Mouse (Mus musculus) MEL (cell line): ENCODE results near the gene Gpn2. TPM values are rescaled to one million over a fixed set of nuclear protein-coding genes. Genes with fewer than 3 reads are reported as not detected.

Source experiments
- DNase-seq: peaks from one replicate; pipeline ENCODE4 v3.0.0; 2011; ENCODE audit warnings: low read depth, low spot score
- H3K27ac ChIP-seq: 2 replicates; pipeline ENCODE4 v1.5.1; 2012; ENCODE audit warnings: low read depth, mild to moderate bottlenecking, control low read depth, low read length, moderate library complexity; ENCODE audit not compliant: control insufficient read depth
- H3K27me3 ChIP-seq, 2 experiments: fragments of 150-350 bp in 1 of 2; sonication (generic) in 1 of 2; 2 replicates each; pipeline ENCODE4 v1.6.1; 2012; ENCODE audit warnings: low read length in 2 of 2, mild to moderate bottlenecking in 2 of 2, improper control_type of control experiment in 1 of 2, moderate library complexity in 1 of 2; ENCODE audit not compliant: insufficient read depth in 2 of 2, control insufficient read depth in 1 of 2
- H3K36me3 ChIP-seq, 2 experiments: 2 replicates each; pipeline ENCODE4 v1.6.1; 2012 to 2014; ENCODE audit warnings: low read length in 2 of 2, improper control_type of control experiment in 1 of 2, inconsistent platforms in 1 of 2, mild to moderate bottlenecking in 1 of 2; ENCODE audit not compliant: insufficient read depth in 2 of 2, control insufficient read depth in 1 of 2
- H3K4me1 ChIP-seq, 2 experiments: fragments of 150-350 bp in 1 of 2; sonication (generic) in 1 of 2; 2 replicates each; pipeline ENCODE4 v1.6.1; 2012; ENCODE audit warnings: low read length in 2 of 2, improper control_type of control experiment in 1 of 2, mild to moderate bottlenecking in 1 of 2; ENCODE audit not compliant: insufficient read depth in 2 of 2, control insufficient read depth in 1 of 2
- H3K4me3 ChIP-seq, 2 experiments: fragments of 150-350 bp in 1 of 2; sonication (generic) in 1 of 2; 2 replicates each; pipeline ENCODE4 v1.5.1; 2012; ENCODE audit warnings: low read depth in 2 of 2, low read length in 2 of 2, mild to moderate bottlenecking in 2 of 2, moderate library complexity in 2 of 2, control low read depth in 1 of 2, improper control_type of control experiment in 1 of 2; ENCODE audit not compliant: control insufficient read depth in 1 of 2, insufficient read depth in 1 of 2
- H3K79me2 ChIP-seq: 2 replicates; pipeline ENCODE4 v1.6.1; 2012; ENCODE audit warnings: mild to moderate bottlenecking, low read length, moderate library complexity; ENCODE audit not compliant: control insufficient read depth, poor library complexity, insufficient read depth
- H3K9ac ChIP-seq: 2 replicates; pipeline ENCODE4 v1.6.1; 2012; ENCODE audit warnings: low read depth, mild to moderate bottlenecking, control low read depth, low read length, moderate library complexity; ENCODE audit not compliant: control insufficient read depth, poor library complexity, severe bottlenecking
- H3K9me3 ChIP-seq: fragments of 150-350 bp; sonication (generic); replicated peaks from 2 replicates; pipeline ENCODE4 v1.6.1; 2012; ENCODE audit warnings: mild to moderate bottlenecking, low read length, improper control_type of control experiment, moderate library complexity; ENCODE audit not compliant: insufficient read depth
- CHD2 ChIP-seq: IDR thresholded peaks from 2 replicates; pipeline ENCODE4 v1.6.1; 2011; ENCODE audit warnings: low read length, improper control_type of control experiment
- CTCF ChIP-seq, 3 experiments: IDR thresholded peaks in 2 of 3; conservative IDR thresholded peaks in 1 of 3; 2 replicates each; pipeline ENCODE4 v1.5.1; 2011 to 2012; ENCODE audit warnings: low read length in 3 of 3, low read depth in 2 of 3, mild to moderate bottlenecking in 2 of 3, improper control_type of control experiment in 1 of 3, inconsistent platforms in 1 of 3, mixed read lengths in 1 of 3, moderate library complexity in 1 of 3; ENCODE audit not compliant: control insufficient read depth in 1 of 3, insufficient read depth in 1 of 3, poor library complexity in 1 of 3, severe bottlenecking in 1 of 3
- EP300 ChIP-seq, 2 experiments: IDR thresholded peaks; 2 replicates each; pipeline ENCODE4 v1.6.1; 2011; ENCODE audit warnings: improper control_type of control experiment in 2 of 2, low read length in 2 of 2, low read depth in 1 of 2, mild to moderate bottlenecking in 1 of 2
- ETS1 ChIP-seq: IDR thresholded peaks from 2 replicates; pipeline ENCODE4 v1.6.1; 2012; ENCODE audit warnings: low read depth, mild to moderate bottlenecking, inconsistent platforms, low read length, improper control_type of control experiment, moderate library complexity
- GABPA ChIP-seq: IDR thresholded peaks from 2 replicates; pipeline ENCODE4 v1.6.1; 2012; ENCODE audit warnings: low read depth, mild to moderate bottlenecking, inconsistent platforms, low read length, improper control_type of control experiment, moderate library complexity
- GATA1 ChIP-seq: IDR thresholded peaks from 2 replicates; pipeline ENCODE4 v1.6.1; 2011; ENCODE audit warnings: low read depth, low read length, improper control_type of control experiment
- JUND ChIP-seq: IDR thresholded peaks from 2 replicates; pipeline ENCODE4 v1.6.1; 2011; ENCODE audit warnings: low read depth, mild to moderate bottlenecking, improper control_type of control experiment, low read length
- MAX ChIP-seq: IDR thresholded peaks from 2 replicates; pipeline ENCODE4 v1.6.1; 2011; ENCODE audit warnings: low read length, improper control_type of control experiment
- MAZ ChIP-seq: IDR thresholded peaks from 2 replicates; pipeline ENCODE4 v1.6.1; 2012; ENCODE audit warnings: low read depth, mild to moderate bottlenecking, inconsistent platforms, low read length, improper control_type of control experiment
- MXI1 ChIP-seq: IDR thresholded peaks from 2 replicates; pipeline ENCODE4 v1.6.1; 2011; ENCODE audit warnings: mild to moderate bottlenecking, low read depth, low read length, improper control_type of control experiment
- NELFE ChIP-seq: IDR thresholded peaks from 2 replicates; pipeline ENCODE4 v1.6.1; 2011; ENCODE audit warnings: low read depth, low read length, improper control_type of control experiment
- POLR2A ChIP-seq, 2 experiments: IDR thresholded peaks; 2 replicates each; pipeline ENCODE4 v1.6.1; 2011 to 2012; ENCODE audit warnings: low read length in 2 of 2, mild to moderate bottlenecking in 2 of 2, control low read depth in 1 of 2, improper control_type of control experiment in 1 of 2, low read depth in 1 of 2, moderate library complexity in 1 of 2; ENCODE audit not compliant: control insufficient read depth in 1 of 2, insufficient read depth in 1 of 2, poor library complexity in 1 of 2
- TBP ChIP-seq: IDR thresholded peaks from 2 replicates; pipeline ENCODE4 v1.8.0; 2011; ENCODE audit warnings: low read depth, low read length, improper control_type of control experiment
- UBTF ChIP-seq: IDR thresholded peaks from 2 replicates; pipeline ENCODE4 v1.6.1; 2012; ENCODE audit warnings: low read depth, mild to moderate bottlenecking, inconsistent platforms, low read length, improper control_type of control experiment, moderate library complexity, borderline replicate concordance; ENCODE audit not compliant: insufficient read depth
- USF2 ChIP-seq, 2 experiments: IDR thresholded peaks; 2 replicates each; pipeline ENCODE4 v1.6.1; 2011 to 2012; ENCODE audit warnings: improper control_type of control experiment in 2 of 2, low read length in 2 of 2, borderline replicate concordance in 1 of 2, inconsistent platforms in 1 of 2, low read depth in 1 of 2, mild to moderate bottlenecking in 1 of 2; ENCODE audit not compliant: insufficient read depth in 1 of 2
- polyA plus RNA-seq, 2 experiments: library from polyadenylated mRNA; stranded (reverse) in 1 of 2; unstranded in 1 of 2; fragments of >175 nt in 1 of 2; fragments of >200 nt in 1 of 2; gene quantifications; 2 replicates each; pipeline versions ENCODE4 v1.2.1 to v1.2.4; 2012; ENCODE audit warnings: low replicate concordance in 2 of 2, low read depth in 1 of 2; ENCODE audit not compliant: insufficient read length in 2 of 2, insufficient read depth in 1 of 2, missing spikeins in 1 of 2
- total RNA-seq: library from RNA; depleted of rRNA; stranded (reverse); fragments of 300-350 nt; gene quantifications from 2 replicates; pipeline ENCODE4 v1.2.3, GENCODE M21; 2012

Gpn2 gene
- total and polyA plus RNA-seq, 3 experiments, result 28.6 to 43.3 TPM; not detected in 1

DNA sequence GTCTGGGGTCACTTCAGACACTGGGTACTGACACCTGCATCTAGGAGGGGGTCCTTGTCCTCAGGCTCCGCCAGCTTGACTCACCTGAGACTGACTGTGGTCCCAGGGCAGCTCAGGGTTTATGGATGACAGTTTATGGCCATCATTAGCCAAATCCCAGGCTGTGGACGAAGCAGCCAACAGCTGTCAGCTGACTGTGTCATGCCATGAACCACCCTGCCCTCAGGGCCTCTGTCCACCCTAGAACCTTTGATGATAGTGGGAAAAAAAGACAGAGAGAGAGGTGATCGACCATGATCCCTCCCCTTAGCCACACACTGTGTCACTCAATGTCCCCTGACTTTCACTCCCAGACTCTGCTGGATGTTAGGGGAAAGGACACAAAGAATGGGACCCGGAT, 22.5 kb upstream of the Gpn2 start:
- H3K36me3 ChIP-seq, result peaks cover 0 to 5% of the 10 kb centered on the region in 2 experiments; a peak in 2 of 4 replicates

DNA sequence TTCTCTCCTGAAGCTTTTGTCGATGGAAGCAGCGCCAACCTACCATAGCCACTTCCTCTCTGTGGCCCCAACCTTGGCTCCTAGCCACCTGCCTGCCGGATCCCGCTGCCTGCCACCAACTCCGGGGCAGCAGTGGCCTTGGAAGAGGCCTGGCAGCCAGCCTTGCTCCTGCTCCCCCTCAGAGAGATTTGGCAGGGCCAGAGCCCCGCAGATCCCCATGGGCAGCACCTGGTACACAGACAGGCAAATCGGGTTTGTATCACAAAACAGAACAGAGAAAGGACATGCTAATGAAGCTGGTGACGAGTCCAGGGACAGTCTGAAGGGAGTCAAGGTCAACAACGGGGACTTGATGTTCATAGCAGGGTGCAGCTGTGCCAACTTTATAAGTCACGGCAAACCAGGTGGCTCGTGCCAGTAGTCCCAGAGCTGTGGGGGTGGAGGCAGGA, 21.0 kb upstream of the Gpn2 start:
- TF ChIP-seq GATA1 (no peak), EP300 (IDR thresholded peaks at IDR 0.05; ENCODE audit: low read depth in 1 of 2, low read length in 2 of 2) (peak in 1 of 2 experiments; percentile 28; a peak in 1 of 4 replicates), NELFE (0 out of 2 replicates have a peak, but pooled peaks have one; percentile 9), ETS1 (peak; percentile 26; the same call in 1 of the 2 replicates), POLR2A (IDR thresholded peaks at IDR 0.05; ENCODE audit: control insufficient read depth in 1 of 2, insufficient read depth in 1 of 2, low read depth in 1 of 2, low read length in 2 of 2, poor library complexity in 1 of 2) (peak; percentile 48 to 62; a peak in 2 of 4 replicates), TBP (0 out of 2 replicates have a peak, but pooled peaks have one; percentile 4), USF2 (IDR thresholded peaks at IDR 0.05; ENCODE audit: borderline replicate concordance in 1 of 2, insufficient read depth in 1 of 2, low read depth in 1 of 2, low read length in 2 of 2) (no peak)
- no peaks in the 10 kb centered on the region; the same call in 1 of the 2 replicates for H3K79me2 ChIP-seq
- H3K9ac ChIP-seq, result peak overlapping the region; percentile 84
- H3K36me3 ChIP-seq, result peaks cover 0 to 5% of the 10 kb centered on the region in 2 experiments; a peak in 2 of 4 replicates
- peak overlapping the region; percentile 55; the same call in 1 of the 2 replicates for H3K27ac ChIP-seq
- H3K4me1 ChIP-seq, result peaks cover 0 to 4% of the 10 kb centered on the region in 2 experiments; a peak in 3 of 4 replicates
- peak; percentile 86 for DNase-seq
- H3K27me3 ChIP-seq, result peaks cover under 1 to 1% of the 10 kb centered on the region in 2 experiments; a peak in 2 of 4 replicates
- no peaks in the 10 kb centered on the region for H3K9me3 ChIP-seq
- H3K4me3 ChIP-seq, result peak overlapping the region; percentile 43 to 51

More for the DNA sequence above, 22.5 kb upstream of the Gpn2 start:
- no peaks in the 10 kb centered on the region; the same call in 1 of the 2 replicates for H3K79me2 ChIP-seq
- peaks cover 4 to 5% of the 10 kb centered on the region in 2 experiments for H3K27me3 ChIP-seq
- H3K4me3 ChIP-seq, result no peak overlapping the region
- H3K27ac ChIP-seq, result no peak overlapping the region
- no peaks in the 10 kb centered on the region for H3K9me3 ChIP-seq
- no peak overlapping the region for H3K9ac ChIP-seq
- TF ChIP-seq MAZ (no peak), MAX (no peak), UBTF (no peak), CTCF (IDR thresholded peaks at IDR 0.05 in 2 of 3, conservative IDR thresholded peaks at IDR 0.05 in 1 of 3; ENCODE audit: control insufficient read depth in 1 of 3, insufficient read depth in 1 of 3, low read depth in 2 of 3, low read length in 3 of 3, poor library complexity in 1 of 3, severe bottlenecking in 1 of 3) (no peak), JUND (no peak), CHD2 (no peak), GABPA (no peak), MXI1 (no peak)
- peaks cover 0 to 4% of the 10 kb centered on the region in 2 experiments; a peak in 3 of 4 replicates for H3K4me1 ChIP-seq
- DNase-seq, result no peak
